Mouse (Mus musculus) brain, embryonic 14.5 days (tissue): ENCODE measurements at regions not wholly inside any gene's neighbourhood (a gene's known extent, or its start where the extent isn't known, plus 50 kb on each side); places are given as distances from the start of the nearest gene placed in this dataset.

ENCODE experiments used
- DNase-seq: peaks from one replicate; pipeline ENCODE4 v3.0.0-alpha.2; 2011; ENCODE audit warnings: low read depth
- CTCF ChIP-seq: fragments of 200-500 bp; IDR thresholded peaks from 2 replicates; pipeline ENCODE4 v1.5.1; 2012; ENCODE audit warnings: inconsistent platforms, mild to moderate bottlenecking, moderate library complexity, borderline replicate concordance; ENCODE audit not compliant: insufficient read depth, insufficient read length; ENCODE audit errors: extremely low read depth
- POLR2A ChIP-seq: fragments of 200-500 bp; IDR thresholded peaks from 2 replicates; pipeline ENCODE4 v1.6.1; 2012; ENCODE audit warnings: mild to moderate bottlenecking, inconsistent platforms, borderline replicate concordance; ENCODE audit not compliant: poor library complexity, insufficient read depth, insufficient read length, severe bottlenecking; ENCODE audit errors: extremely low read depth

GRCm38 (mm10) chr19:21962635-21963034 is 176.2 kb upstream of the Trpm3 start:
- DNase-seq: no peak
- TF ChIP-seq POLR2A (no peak), CTCF (no peak)

- TF ChIP-seq CTCF (no peak), POLR2A (no peak)
- no peak for DNase-seq
Observed at GRCm38 (mm10) chr19:21989857-21990256, 149.0 kb upstream of the Trpm3 start.

- DNase-seq: no peak
- TF ChIP-seq CTCF (no peak), POLR2A (no peak)
Observed at GRCm38 (mm10) chr19:21990970-21991369, 147.9 kb upstream of the Trpm3 start.

- TF ChIP-seq POLR2A (no peak), CTCF (no peak)
- DNase-seq: no peak
Observed at GRCm38 (mm10) chr19:21991413-21991812, 147.4 kb upstream of the Trpm3 start.

GRCm38 (mm10) chr19:21999621-22000020 is 139.2 kb upstream of the Trpm3 start:
- no peak for DNase-seq
- TF ChIP-seq CTCF (no peak), POLR2A (no peak)

- no peak for TF ChIP-seq CTCF
- TF ChIP-seq POLR2A: no peak
- peak; percentile 76 for DNase-seq
Observed at GRCm38 (mm10) chr19:22008053-22008935, 130.6 kb upstream of the Trpm3 start.

GRCm38 (mm10) chr19:22010239-22010638 is 128.6 kb upstream of the Trpm3 start:
- peak; percentile 42 for DNase-seq
- TF ChIP-seq CTCF: no peak
- TF ChIP-seq POLR2A: no peak

- TF ChIP-seq CTCF: no peak
- no peak for TF ChIP-seq POLR2A
- peak; percentile 72 for DNase-seq
Observed at GRCm38 (mm10) chr19:22015854-22016610, 122.8 kb upstream of the Trpm3 start.

- peak; percentile 86 for DNase-seq
Observed at GRCm38 (mm10) chr19:22017425-22017824, 121.4 kb upstream of the Trpm3 start.

GRCm38 (mm10) chr19:22027577-22027976 is 111.3 kb upstream of the Trpm3 start:
- no peak for TF ChIP-seq CTCF
- TF ChIP-seq POLR2A: no peak
- no peak for DNase-seq

More at GRCm38 (mm10) chr19:22017425-22017824, 121.4 kb upstream of the Trpm3 start:
- TF ChIP-seq POLR2A (no peak), CTCF (no peak)

- TF ChIP-seq CTCF (no peak), POLR2A (no peak)
- DNase-seq: peak; percentile 76
Observed at GRCm38 (mm10) chr19:22047657-22048056, 91.2 kb upstream of the Trpm3 start.
